Comparison of ENCODE assay signal across 8 mouse cellular contexts in the genomic region with DNA sequence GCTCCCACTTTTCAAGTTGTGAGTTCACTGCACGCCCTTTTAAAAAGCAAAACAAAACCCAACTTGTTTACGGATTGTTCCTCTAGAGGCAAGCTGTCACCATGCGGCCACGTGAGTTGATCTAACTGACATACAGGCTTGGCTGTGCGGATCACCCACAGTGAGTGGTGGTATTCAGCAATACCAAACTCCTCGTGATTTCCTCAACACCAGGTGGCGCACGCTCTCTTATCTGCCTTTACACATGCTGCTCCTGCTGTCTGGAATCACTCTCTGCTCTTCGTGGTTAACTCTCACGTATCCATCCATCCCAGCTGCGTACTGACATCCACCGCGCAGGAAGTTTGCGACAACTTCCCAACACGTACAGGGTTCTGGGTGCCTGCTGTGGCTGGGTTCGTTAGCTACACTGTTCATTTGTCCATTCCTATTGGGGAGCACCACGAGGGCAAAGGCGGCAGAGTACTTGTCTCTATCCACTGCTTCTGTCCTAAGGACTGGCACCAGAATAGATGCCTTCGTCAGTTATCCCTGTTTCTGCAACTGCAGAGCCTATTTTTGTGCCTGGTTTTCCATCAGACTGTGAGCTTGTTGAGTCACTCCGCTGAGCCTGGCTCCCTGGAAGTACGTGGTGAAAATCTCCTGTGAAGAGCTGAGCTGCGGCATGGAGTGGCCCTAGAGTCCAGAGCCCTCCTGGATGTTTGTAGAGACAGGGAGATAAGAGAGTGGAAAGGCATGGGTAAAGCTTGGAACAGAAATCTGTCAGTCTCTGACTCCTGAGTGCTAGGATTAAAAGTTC. TPM values are rescaled to one million over a fixed set of nuclear protein-coding genes. Genes with fewer than 3 reads are reported as not detected.
DNase-seq lines count a peak whose midpoint lies in the region; ATAC-seq and TF ChIP-seq lines count a peak whose summit lies in the region.

No protein-coding gene starts in this region.

- 0 out of 2 replicates have a peak overlapping the region, but pooled peaks have one; percentile 12 for H3K9ac ChIP-seq in forebrain, embryonic 12.5 days
- 0 out of 2 replicates have a peak overlapping the region, but pooled peaks have one; percentile 49 for H3K9ac ChIP-seq in heart, embryonic 16.5 days (ENCODE audit: low read length)
- peak overlapping the region; percentile 41; the same call in 1 of the 2 replicates for H3K9ac ChIP-seq in liver, embryonic 13.5 days
- H3K9ac ChIP-seq in stomach, embryonic 15.5 days: no peak overlapping the region

- H3K27ac ChIP-seq in forebrain, embryonic 12.5 days: no peak overlapping the region
- H3K27ac ChIP-seq in heart, embryonic 16.5 days (ENCODE audit: low read length): no peak overlapping the region
- no peak overlapping the region for H3K27ac ChIP-seq in liver, embryonic 13.5 days
- no peak overlapping the region for H3K27ac ChIP-seq in stomach, embryonic 15.5 days

- TF ChIP-seq CTCF in E14TG2a.4 (conservative IDR thresholded peaks at IDR 0.05; ENCODE audit: low read length): peak; percentile 35

- H3K4me1 ChIP-seq in E14TG2a.4 (replicated peaks; ENCODE audit: low read depth, low read length): no peaks in the 10 kb centered on the region
- peaks cover 6% of the 10 kb centered on the region; the same call in 1 of the 2 replicates for H3K4me1 ChIP-seq in forebrain, embryonic 12.5 days
- H3K4me1 ChIP-seq in heart, embryonic 16.5 days (ENCODE audit: control insufficient read depth, insufficient read depth, low read length): peaks cover 7% of the 10 kb centered on the region
- H3K4me1 ChIP-seq in liver, embryonic 13.5 days (replicated peaks): peaks cover 5% of the 10 kb centered on the region
- H3K4me1 ChIP-seq in stomach, embryonic 15.5 days: no peaks in the 10 kb centered on the region

- peak overlapping the region; percentile 35; the same call in 1 of the 2 replicates for H3K4me3 ChIP-seq in E14TG2a.4 (replicated peaks; ENCODE audit: low read length)
- H3K4me3 ChIP-seq in forebrain, embryonic 12.5 days (replicated peaks): peak overlapping the region; percentile 7; the same call in 1 of the 2 replicates
- peak overlapping the region; percentile 41 for H3K4me3 ChIP-seq in heart, embryonic 16.5 days (ENCODE audit: low read length)
- H3K4me3 ChIP-seq in liver, embryonic 13.5 days (replicated peaks): no peak overlapping the region
- no peak overlapping the region for H3K4me3 ChIP-seq in stomach, embryonic 15.5 days (replicated peaks)

- H3K27me3 ChIP-seq in E14TG2a.4 (ENCODE audit: insufficient read depth, low read length): no peaks in the 10 kb centered on the region
- no peaks in the 10 kb centered on the region for H3K27me3 ChIP-seq in forebrain, embryonic 12.5 days
- H3K27me3 ChIP-seq in heart, embryonic 16.5 days (ENCODE audit: control insufficient read depth, insufficient read depth, low read length): no peaks in the 10 kb centered on the region
- no peaks in the 10 kb centered on the region for H3K27me3 ChIP-seq in liver, embryonic 13.5 days
- H3K27me3 ChIP-seq in stomach, embryonic 15.5 days (replicated peaks): no peaks in the 10 kb centered on the region

- DNase-seq in c-Kit-positive CD71-positive TER-119-positive erythroid progenitor cells, embryonic 14.5 days (ENCODE audit: low spot score): peak; percentile 53
- peak; percentile 87 to 93 for DNase-seq in kidney, postnatal 25 days
- peak; percentile 58 for DNase-seq in liver, embryonic 13.5 days
- DNase-seq in neural tube, embryonic 10.5 days (ENCODE audit: extremely low spot score, low spot score): peak; percentile 79

- no peaks in the 10 kb centered on the region for H3K36me3 ChIP-seq in E14TG2a.4 (ENCODE audit: insufficient read depth, low read length)
- no peaks in the 10 kb centered on the region for H3K36me3 ChIP-seq in forebrain, embryonic 12.5 days (replicated peaks)
- no peaks in the 10 kb centered on the region for H3K36me3 ChIP-seq in heart, embryonic 16.5 days (ENCODE audit: control insufficient read depth, insufficient read depth)
- no peaks in the 10 kb centered on the region for H3K36me3 ChIP-seq in liver, embryonic 13.5 days
- no peaks in the 10 kb centered on the region for H3K36me3 ChIP-seq in stomach, embryonic 15.5 days

- peak overlapping the region; percentile 34; the same call in 1 of the 2 replicates for H3K4me2 ChIP-seq in forebrain, embryonic 12.5 days
- H3K4me2 ChIP-seq in heart, embryonic 16.5 days (ENCODE audit: low read depth, low read length): peak overlapping the region; percentile 68
- H3K4me2 ChIP-seq in liver, embryonic 13.5 days: peak overlapping the region; percentile 51
- H3K4me2 ChIP-seq in stomach, embryonic 15.5 days: peak overlapping the region; percentile 42

- WGBS in forebrain, embryonic 12.5 days: 21% methylated on average over 22 of the region's 22 CpGs
- 9% methylated on average over 22 of the region's 22 CpGs for WGBS in heart, embryonic 16.5 days
- WGBS in liver, embryonic 13.5 days (ENCODE audit: insufficient replicate concordance): 15% methylated on average over 22 of the region's 22 CpGs
- 16% methylated on average over 22 of the region's 22 CpGs for WGBS in stomach, embryonic 15.5 days

- H3K9me3 ChIP-seq in E14TG2a.4 (ENCODE audit: low read length): no peaks in the 10 kb centered on the region
- H3K9me3 ChIP-seq in forebrain, embryonic 12.5 days: no peaks in the 10 kb centered on the region
- H3K9me3 ChIP-seq in heart, embryonic 16.5 days (replicated peaks; ENCODE audit: control insufficient read depth, low read length): no peaks in the 10 kb centered on the region
- no peaks in the 10 kb centered on the region for H3K9me3 ChIP-seq in liver, embryonic 13.5 days (replicated peaks)
- no peaks in the 10 kb centered on the region for H3K9me3 ChIP-seq in stomach, embryonic 15.5 days

- peak; percentile 89 for ATAC-seq in forebrain, embryonic 12.5 days (ENCODE audit: low FRiP score)
- ATAC-seq in heart, embryonic 16.5 days (replicated peaks; ENCODE audit: extremely low read depth, insufficient read depth, low FRiP score): peak; percentile 81
- ATAC-seq in liver, embryonic 13.5 days (ENCODE audit: low read depth): peak; percentile 82
- peak; percentile 75; the same call in 1 of the 2 replicates for ATAC-seq in stomach, embryonic 15.5 days (ENCODE audit: insufficient read depth, low FRiP score, low read depth)

RNA-seq across cellular contexts. Expression of gene Glt8d2, which starts 23.8 kb away (rescaled TPM):
- polyA plus RNA-seq in forebrain, embryonic 12.5 days (2016; fragmentation: Nextera tagmentation; extraction: Ambion mirVana): 2.8 and 2.9 TPM in 2 replicates
- polyA plus RNA-seq in heart, embryonic 16.5 days (2015; fragmentation: Nextera tagmentation; extraction: Ambion mirVana): 4.3 and 5.0 TPM in 2 replicates
- polyA plus RNA-seq in liver, embryonic 13.5 days (2015; fragmentation: Nextera tagmentation; extraction: Ambion mirVana): 0.67 TPM in 2 replicates
- polyA plus RNA-seq in stomach, embryonic 15.5 days (2015; fragmentation: Nextera tagmentation; extraction: Ambion mirVana): 5.8 and 7.0 TPM in 2 replicates

RNA-seq across cellular contexts. Expression of gene Hcfc2, which starts 29.3 kb away (rescaled TPM):
- polyA plus RNA-seq in forebrain, embryonic 12.5 days (2016; fragmentation: Nextera tagmentation; extraction: Ambion mirVana): 46.9 and 50.0 TPM in 2 replicates
- 35.2 and 38.4 TPM in 2 replicates for polyA plus RNA-seq in heart, embryonic 16.5 days (2015; fragmentation: Nextera tagmentation; extraction: Ambion mirVana)
- polyA plus RNA-seq in liver, embryonic 13.5 days (2015; fragmentation: Nextera tagmentation; extraction: Ambion mirVana): 11.4 and 16.3 TPM in 2 replicates
- 35.0 and 39.5 TPM in 2 replicates for polyA plus RNA-seq in stomach, embryonic 15.5 days (2015; fragmentation: Nextera tagmentation; extraction: Ambion mirVana)

RNA-seq across cellular contexts. Expression of gene Tdg, which starts 37.0 kb away (rescaled TPM):
- 295 and 311 TPM in 2 replicates for polyA plus RNA-seq in forebrain, embryonic 12.5 days (2016; fragmentation: Nextera tagmentation; extraction: Ambion mirVana)
- polyA plus RNA-seq in heart, embryonic 16.5 days (2015; fragmentation: Nextera tagmentation; extraction: Ambion mirVana): 67.4 and 70.7 TPM in 2 replicates
- polyA plus RNA-seq in liver, embryonic 13.5 days (2015; fragmentation: Nextera tagmentation; extraction: Ambion mirVana): 52.0 and 61.1 TPM in 2 replicates
- polyA plus RNA-seq in stomach, embryonic 15.5 days (2015; fragmentation: Nextera tagmentation; extraction: Ambion mirVana): 109 and 115 TPM in 2 replicates

RNA-seq across cellular contexts. Expression of gene 1190007I07Rik, which starts 43.6 kb away (rescaled TPM):
- polyA plus RNA-seq in forebrain, embryonic 12.5 days (2016; fragmentation: Nextera tagmentation; extraction: Ambion mirVana): 35.7 and 40.6 TPM in 2 replicates
- polyA plus RNA-seq in heart, embryonic 16.5 days (2015; fragmentation: Nextera tagmentation; extraction: Ambion mirVana): 34.1 and 41.3 TPM in 2 replicates
- polyA plus RNA-seq in liver, embryonic 13.5 days (2015; fragmentation: Nextera tagmentation; extraction: Ambion mirVana): 47.5 and 50.6 TPM in 2 replicates
- 48.2 and 49.8 TPM in 2 replicates for polyA plus RNA-seq in stomach, embryonic 15.5 days (2015; fragmentation: Nextera tagmentation; extraction: Ambion mirVana)

Comparison
In these comparisons a context has a peak if more than half of its experiments do, and no peak if none do; other contexts are left out.
1. H3K4me3 ChIP-seq: peak in E14TG2a.4 (single experiment), forebrain, embryonic 12.5 days (single experiment) and heart, embryonic 16.5 days (single experiment); none in liver, embryonic 13.5 days (single experiment) and stomach, embryonic 15.5 days (single experiment).
2. Peak in every context shown above with its lines, with median percentiles within 50 percentile points of each other: DNase-seq, ATAC-seq and H3K4me2 ChIP-seq.